20 mouse cellular contexts compared by ENCODE assay signal in the genomic region with DNA sequence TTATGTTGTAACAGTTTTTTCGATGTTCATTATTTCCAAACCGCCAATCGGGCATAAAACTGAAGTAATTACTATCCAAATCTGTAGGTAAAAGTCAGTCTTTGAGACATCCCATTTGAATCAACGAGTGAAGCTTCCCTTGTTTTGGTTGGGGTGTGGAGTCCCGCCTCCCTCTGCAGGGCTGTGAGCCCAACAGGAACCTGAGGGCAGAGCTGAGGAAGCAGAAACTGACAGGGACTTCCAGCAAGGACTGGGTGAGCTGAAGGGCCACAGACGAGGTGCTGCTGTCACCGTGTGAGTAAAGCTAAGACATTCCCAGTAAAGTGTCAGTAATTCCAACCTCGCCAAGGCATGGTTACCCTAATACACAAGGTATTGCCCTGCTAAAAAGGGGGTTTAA.
A peak's percentile ranks its signal among the peaks of the same experiment; 100 is the strongest.
DNase-seq lines count a peak whose midpoint lies in the region; ATAC-seq and TF ChIP-seq lines count a peak whose summit lies in the region.
"Had no signal": no experiment of that assay in that cellular context is flagged by ENCODE, and none has a peak within 500 bp of the region (broad histone marks: within the 10 kb centered on the region; RNA-seq: fewer than 3 reads in every experiment).

No protein-coding gene starts in this region.

- H3K27me3 ChIP-seq in kidney, embryonic 16.5 days (ENCODE audit: insufficient read depth, low read length) = no peaks in the 10 kb centered on the region
- no peaks in the 10 kb centered on the region for H3K27me3 ChIP-seq in cerebellum, adult 2 months (ENCODE audit: control insufficient read depth, insufficient read depth, low read length)
- no peaks in the 10 kb centered on the region for H3K27me3 ChIP-seq in forebrain, embryonic 15.5 days
- H3K27me3 ChIP-seq: forebrain, embryonic 12.5 days; hindbrain, embryonic 12.5 days; liver, embryonic 13.5 days had no signal

- no peak for TF ChIP-seq CTCF in cerebellum, adult 2 months (IDR thresholded peaks at IDR 0.05; ENCODE audit: borderline replicate concordance, insufficient read depth, low read depth, low read length)

- WGBS in kidney, embryonic 16.5 days = 45% methylated on average over 8 of the region's 8 CpGs
- WGBS in cerebellum, adult 2 months = 59% methylated on average over 8 of the region's 8 CpGs
- WGBS in forebrain, embryonic 15.5 days = 44% methylated on average over 8 of the region's 8 CpGs

- H3K36me3 ChIP-seq in kidney, embryonic 16.5 days (ENCODE audit: insufficient read depth, low read length) = no peaks in the 10 kb centered on the region
- H3K36me3 ChIP-seq in forebrain, embryonic 15.5 days = no peaks in the 10 kb centered on the region
- H3K36me3 ChIP-seq: embryonic facial prominence, embryonic 10.5 days; forebrain, embryonic 12.5 days; hindbrain, embryonic 12.5 days; liver, embryonic 13.5 days; midbrain, embryonic 10.5 days had no signal

- no peak for ATAC-seq in kidney, embryonic 16.5 days (ENCODE audit: low FRiP score, low TSS enrichment)
- ATAC-seq in granulocyte monocyte progenitor cell, adult 5-6 weeks (replicated peaks; ENCODE audit: poor library complexity, severe bottlenecking) = peak; percentile 61
- ATAC-seq in forebrain, embryonic 15.5 days (replicated peaks) = no peak

- no peak for TF ChIP-seq POLR2A in cerebellum, adult 2 months (IDR thresholded peaks at IDR 0.05; ENCODE audit: borderline replicate concordance, insufficient read depth, low read length)

- H3K4me3 ChIP-seq in kidney, embryonic 16.5 days (ENCODE audit: low read length) = no peak overlapping the region
- H3K4me3 ChIP-seq in cerebellum, adult 2 months (replicated peaks; ENCODE audit: insufficient read depth, low read depth, low read length) = no peak overlapping the region
- no peak overlapping the region for H3K4me3 ChIP-seq in forebrain, embryonic 15.5 days
- H3K4me3 ChIP-seq: embryonic facial prominence, embryonic 10.5 days; forebrain, embryonic 12.5 days; hindbrain, embryonic 12.5 days; liver, embryonic 13.5 days; midbrain, embryonic 10.5 days had no signal

- no peak overlapping the region for H3K27ac ChIP-seq in kidney, embryonic 16.5 days (ENCODE audit: low read length)
- H3K27ac ChIP-seq in cerebellum, adult 2 months (ENCODE audit: insufficient read depth, low read length) = no peak overlapping the region
- no peak overlapping the region for H3K27ac ChIP-seq in forebrain, embryonic 15.5 days (replicated peaks)
- H3K27ac ChIP-seq: embryonic facial prominence, embryonic 10.5 days; forebrain, embryonic 12.5 days; hindbrain, embryonic 12.5 days; liver, embryonic 13.5 days; midbrain, embryonic 10.5 days had no signal

- peaks cover 26% of the 10 kb centered on the region for H3K4me1 ChIP-seq in kidney, embryonic 16.5 days (ENCODE audit: insufficient read depth, low read length)
- H3K4me1 ChIP-seq in cerebellum, adult 2 months (ENCODE audit: control insufficient read depth, insufficient read depth, low read length) = peaks cover 23% of the 10 kb centered on the region
- H3K4me1 ChIP-seq in forebrain, embryonic 15.5 days = peaks cover 42% of the 10 kb centered on the region

- DNase-seq in embryo, embryonic 9.5 days (ENCODE audit: extremely low spot score) = peak; percentile 9
- DNase-seq in embryo, embryonic 11 days = no peak
- peak; percentile 47 for DNase-seq in kidney, postnatal 14 days
- DNase-seq in 416B (ENCODE audit: low read depth) = peak; percentile 9
- DNase-seq in cerebellum, adult 2 months = no peak
- DNase-seq: adrenal gland, postnatal 25 days; B cell, adult 2 months; cerebellum, adult 11-12 months; cerebellum, postnatal 25 days; gastrocnemius, postnatal 10 days; heart, postnatal 10 days; layer of hippocampus, adult 9-11 months; liver, embryonic 13.5 days had no signal

- H3K4me2 ChIP-seq in kidney, embryonic 16.5 days (replicated peaks; ENCODE audit: low read depth, low read length) = no peak overlapping the region
- H3K4me2 ChIP-seq in forebrain, embryonic 15.5 days (replicated peaks) = no peak overlapping the region
- H3K4me2 ChIP-seq: forebrain, embryonic 12.5 days; hindbrain, embryonic 12.5 days; liver, embryonic 13.5 days had no signal

- no peak overlapping the region for H3K9ac ChIP-seq in kidney, embryonic 16.5 days (replicated peaks; ENCODE audit: low read length)
- no peak overlapping the region for H3K9ac ChIP-seq in forebrain, embryonic 15.5 days (replicated peaks)
- H3K9ac ChIP-seq: forebrain, embryonic 12.5 days; hindbrain, embryonic 12.5 days; liver, embryonic 13.5 days had no signal

- H3K9me3 ChIP-seq in kidney, embryonic 16.5 days (ENCODE audit: low read length) = no peaks in the 10 kb centered on the region
- H3K9me3 ChIP-seq in forebrain, embryonic 15.5 days = no peaks in the 10 kb centered on the region
- H3K9me3 ChIP-seq: embryonic facial prominence, embryonic 10.5 days; forebrain, embryonic 12.5 days; hindbrain, embryonic 12.5 days; liver, embryonic 13.5 days; midbrain, embryonic 10.5 days had no signal

Comparison
In these comparisons a context has a peak if more than half of its experiments do, and no peak if none do; other contexts are left out.
1. DNase-seq: peak in embryo, embryonic 9.5 days (single experiment), kidney, postnatal 14 days (single experiment) and 416B (single experiment); none in embryo, embryonic 11 days (single experiment) and cerebellum, adult 2 months (0 of 2).